Comparison of ENCODE assay signal across 27 mouse cellular contexts in genomic region chr1:24943451-24943850, GRCm38 (mm10).
DNase-seq lines count a peak whose midpoint lies in the region; ATAC-seq lines count a peak whose summit lies in the region.
"Had no signal": no experiment of that assay in that cellular context is flagged by ENCODE, and none has a peak within 500 bp of the region (broad histone marks: within the 10 kb centered on the region; RNA-seq: fewer than 3 reads in every experiment).

No protein-coding gene starts in this region.

- 14% methylated on average over 2 of the region's 2 CpGs for WGBS in midbrain, embryonic 11.5 days
- 14% methylated on average over 2 of the region's 2 CpGs for WGBS in midbrain, embryonic 14.5 days
- WGBS in neural tube, embryonic 12.5 days, result 21% methylated on average over 2 of the region's 2 CpGs

- no peaks in the 10 kb centered on the region for H3K27me3 ChIP-seq in midbrain, embryonic 11.5 days (ENCODE audit: control insufficient read depth, insufficient read depth, low read length)
- H3K27me3 ChIP-seq in midbrain, embryonic 14.5 days (ENCODE audit: control insufficient read depth, insufficient read depth, low read length), result no peaks in the 10 kb centered on the region
- no peaks in the 10 kb centered on the region for H3K27me3 ChIP-seq in neural tube, embryonic 12.5 days (replicated peaks)
- H3K27me3 ChIP-seq: embryonic facial prominence, embryonic 13.5 days; forebrain, embryonic 12.5 days; forebrain, embryonic 15.5 days; heart, embryonic 12.5 days; heart, embryonic 15.5 days; hindbrain, embryonic 15.5 days; Patski had no signal

- DNase-seq in embryo, embryonic 10.5 days (ENCODE audit: low spot score), result peak; percentile 11
- no peak for DNase-seq in embryo, embryonic 11 days
- no peak for DNase-seq in midbrain, embryonic 11.5 days (ENCODE audit: low spot score, missing footprints)
- DNase-seq in midbrain, embryonic 14.5 days, result no peak
- DNase-seq in neural tube, embryonic 10.5 days (ENCODE audit: extremely low spot score, low spot score), result no peak
- no peak for DNase-seq in left cerebral cortex, postnatal 25 days (ENCODE audit: low spot score in 2 of 2)
- DNase-seq in MN1 (ENCODE audit: low spot score), result no peak
- DNase-seq: adrenal gland, postnatal 10 days; adrenal gland, postnatal 36 days; cerebellum, adult 18-20 months; cerebellum, adult 9-10 months; cerebellum, postnatal 14 days; gastrocnemius, postnatal 25 days; heart, adult 18-20 months; heart, postnatal 10 days; heart, postnatal 36 days had no signal

- no peak overlapping the region for H3K27ac ChIP-seq in midbrain, embryonic 11.5 days (ENCODE audit: low read depth, low read length)
- H3K27ac ChIP-seq in midbrain, embryonic 14.5 days (replicated peaks; ENCODE audit: low read depth, low read length), result no peak overlapping the region
- no peak overlapping the region for H3K27ac ChIP-seq in neural tube, embryonic 12.5 days
- H3K27ac ChIP-seq: embryonic facial prominence, embryonic 10.5 days; embryonic facial prominence, embryonic 13.5 days; forebrain, embryonic 12.5 days; forebrain, embryonic 15.5 days; heart, embryonic 15.5 days; hindbrain, embryonic 15.5 days had no signal

- intact Hi-C loops in left cerebral cortex, postnatal 25 days (cut with DNase I), result no loop called here

- no peaks in the 10 kb centered on the region for H3K36me3 ChIP-seq in midbrain, embryonic 11.5 days (ENCODE audit: control insufficient read depth, insufficient read depth, low read length)
- no peaks in the 10 kb centered on the region for H3K36me3 ChIP-seq in midbrain, embryonic 14.5 days (ENCODE audit: control insufficient read depth, insufficient read depth, low read length)
- H3K36me3 ChIP-seq in neural tube, embryonic 12.5 days, result no peaks in the 10 kb centered on the region
- H3K36me3 ChIP-seq: embryonic facial prominence, embryonic 10.5 days; embryonic facial prominence, embryonic 13.5 days; forebrain, embryonic 12.5 days; forebrain, embryonic 15.5 days; heart, embryonic 12.5 days; heart, embryonic 15.5 days; hindbrain, embryonic 15.5 days had no signal

- H3K9ac ChIP-seq in midbrain, embryonic 11.5 days (ENCODE audit: low read length), result no peak overlapping the region
- no peak overlapping the region for H3K9ac ChIP-seq in midbrain, embryonic 14.5 days (replicated peaks; ENCODE audit: low read length)
- H3K9ac ChIP-seq in neural tube, embryonic 12.5 days, result no peak overlapping the region
- H3K9ac ChIP-seq: embryonic facial prominence, embryonic 13.5 days; forebrain, embryonic 12.5 days; forebrain, embryonic 15.5 days; heart, embryonic 12.5 days; heart, embryonic 15.5 days; hindbrain, embryonic 15.5 days had no signal

- peak; percentile 40; the same call in 1 of the 2 replicates for ATAC-seq in midbrain, embryonic 11.5 days (ENCODE audit: low FRiP score)
- no peak; the same call in 1 of the 2 replicates for ATAC-seq in midbrain, embryonic 14.5 days (ENCODE audit: low FRiP score, low TSS enrichment)
- ATAC-seq in neural tube, embryonic 12.5 days (ENCODE audit: low FRiP score, low read depth), result peak; percentile 63; the same call in 1 of the 2 replicates
- ATAC-seq: forebrain, embryonic 15.5 days; inflammation-experienced regulatory T-cells, adult 6 months; Patski had no signal

- H3K4me1 ChIP-seq in midbrain, embryonic 11.5 days (ENCODE audit: control insufficient read depth, insufficient read depth, low read length), result no peaks in the 10 kb centered on the region
- no peaks in the 10 kb centered on the region for H3K4me1 ChIP-seq in midbrain, embryonic 14.5 days (ENCODE audit: control insufficient read depth, insufficient read depth, low read length)
- no peaks in the 10 kb centered on the region for H3K4me1 ChIP-seq in neural tube, embryonic 12.5 days
- H3K4me1 ChIP-seq: embryonic facial prominence, embryonic 10.5 days; embryonic facial prominence, embryonic 13.5 days; heart, embryonic 12.5 days; heart, embryonic 15.5 days; hindbrain, embryonic 15.5 days had no signal

- H3K4me3 ChIP-seq in midbrain, embryonic 11.5 days (ENCODE audit: low read depth, low read length), result no peak overlapping the region
- H3K4me3 ChIP-seq in midbrain, embryonic 14.5 days (replicated peaks; ENCODE audit: low read depth, low read length), result no peak overlapping the region
- no peak overlapping the region for H3K4me3 ChIP-seq in neural tube, embryonic 12.5 days
- H3K4me3 ChIP-seq: embryonic facial prominence, embryonic 10.5 days; embryonic facial prominence, embryonic 13.5 days; erythroblast, embryonic 14.5 days; forebrain, embryonic 12.5 days; forebrain, embryonic 15.5 days; heart, embryonic 12.5 days; heart, embryonic 15.5 days; hindbrain, embryonic 15.5 days had no signal

- no peaks in the 10 kb centered on the region for H3K9me3 ChIP-seq in midbrain, embryonic 11.5 days (ENCODE audit: control insufficient read depth, low read length)
- no peaks in the 10 kb centered on the region for H3K9me3 ChIP-seq in midbrain, embryonic 14.5 days (ENCODE audit: control insufficient read depth, low read length)
- no peaks in the 10 kb centered on the region for H3K9me3 ChIP-seq in neural tube, embryonic 12.5 days
- H3K9me3 ChIP-seq: embryonic facial prominence, embryonic 10.5 days; embryonic facial prominence, embryonic 13.5 days; forebrain, embryonic 12.5 days; forebrain, embryonic 15.5 days; heart, embryonic 12.5 days; heart, embryonic 15.5 days; hindbrain, embryonic 15.5 days had no signal

- H3K4me2 ChIP-seq in midbrain, embryonic 11.5 days, result no peak overlapping the region
- H3K4me2 ChIP-seq in midbrain, embryonic 14.5 days (ENCODE audit: low read length), result no peak overlapping the region
- H3K4me2 ChIP-seq in neural tube, embryonic 12.5 days (replicated peaks), result no peak overlapping the region
- H3K4me2 ChIP-seq: embryonic facial prominence, embryonic 13.5 days; forebrain, embryonic 12.5 days; forebrain, embryonic 15.5 days; heart, embryonic 12.5 days; heart, embryonic 15.5 days; hindbrain, embryonic 15.5 days had no signal
